Mouse (Mus musculus) neural tube, embryonic 14.5 days (tissue): ENCODE results near the gene 0610010K14Rik. TPM values are rescaled to one million over a fixed set of nuclear protein-coding genes. Genes with fewer than 3 reads are reported as not detected.

Source experiments
- ATAC-seq: fragments of 200-750 bp; cut with Nextera tagmentation; 2 replicates; pipeline ENCODE4 v1.8.0; 2017; ENCODE audit warnings: low read depth, mild to moderate bottlenecking, moderate TSS enrichment, moderate library complexity
- H3K27ac ChIP-seq: fragments of 300-500 bp; sonication (generic); 2 replicates; pipeline ENCODE4 v1.5.1; 2014; ENCODE audit warnings: low read depth, mild to moderate bottlenecking, control low read depth, low read length, moderate library complexity, mixed read lengths
- H3K27me3 ChIP-seq: fragments of 300-500 bp; sonication (generic); 2 replicates; pipeline ENCODE4 v1.6.1; 2014; ENCODE audit warnings: low read length; ENCODE audit not compliant: control insufficient read depth, insufficient read depth
- H3K36me3 ChIP-seq: fragments of 300-500 bp; sonication (generic); 2 replicates; pipeline ENCODE4 v1.6.1; 2014; ENCODE audit warnings: low read length, mixed read lengths; ENCODE audit not compliant: control insufficient read depth, insufficient read depth
- H3K4me1 ChIP-seq: fragments of 300-500 bp; sonication (generic); 2 replicates; pipeline ENCODE4 v1.6.1; 2014; ENCODE audit warnings: low read length; ENCODE audit not compliant: control insufficient read depth, insufficient read depth
- H3K4me2 ChIP-seq: fragments of 300-500 bp; sonication (generic); 2 replicates; pipeline ENCODE4 v1.6.1; 2014; ENCODE audit warnings: mild to moderate bottlenecking, low read depth, low read length, control low read depth
- H3K4me3 ChIP-seq: fragments of 300-500 bp; sonication (generic); 2 replicates; pipeline ENCODE4 v1.5.1; 2014; ENCODE audit warnings: low read depth, low read length, control low read depth, mixed read lengths
- H3K9ac ChIP-seq: fragments of 300-500 bp; sonication (generic); replicated peaks from 2 replicates; pipeline ENCODE4 v1.6.1; 2014; ENCODE audit warnings: low read depth, mild to moderate bottlenecking, control low read depth, low read length, mixed read lengths
- H3K9me3 ChIP-seq: fragments of 300-500 bp; sonication (generic); 2 replicates; pipeline ENCODE4 v1.6.1; 2016; ENCODE audit warnings: low read length; ENCODE audit not compliant: control insufficient read depth
- WGBS: fragments of 180-500 bp; shearing (Covaris S2); extraction: QIAGEN DNeasy Blood & Tissue Kit; methylation state at CpG from one replicate; pipeline ENCODE4 v1.1.7; 2014; 5-methylcytosine and 5-hydroxymethylcytosine counted together
- polyA plus RNA-seq: library from polyadenylated mRNA; unstranded; fragments of >200 nt; fragmentation: Nextera tagmentation; extraction: Ambion mirVana; gene quantifications from 2 replicates; pipeline ENCODE4 v1.2.1, GENCODE M21; 2014

The 0610010K14Rik gene
- polyA plus RNA-seq, 1 experiment from 2014 or later = 161 TPM

- Histone ChIP-seq H3K4me2 (peak overlapping the region; percentile 63; the same call in 1 of the 2 replicates), H3K4me3 (peak overlapping the region; percentile 32; the same call in 1 of the 2 replicates), H3K27me3 (peaks cover 34% of the 10 kb centered on the region), H3K9me3 (no peaks in the 10 kb centered on the region), H3K27ac (no peak overlapping the region), H3K9ac (no peak overlapping the region), H3K36me3 (no peaks in the 10 kb centered on the region), H3K4me1 (peaks cover 26% of the 10 kb centered on the region)
- WGBS = 4% methylated on average over 18 of the region's 18 CpGs
- no peak for ATAC-seq
These were observed 22.9 kb downstream of the 0610010K14Rik start for GRCm38 (mm10) chr11:70214856-70215209.

DNA sequence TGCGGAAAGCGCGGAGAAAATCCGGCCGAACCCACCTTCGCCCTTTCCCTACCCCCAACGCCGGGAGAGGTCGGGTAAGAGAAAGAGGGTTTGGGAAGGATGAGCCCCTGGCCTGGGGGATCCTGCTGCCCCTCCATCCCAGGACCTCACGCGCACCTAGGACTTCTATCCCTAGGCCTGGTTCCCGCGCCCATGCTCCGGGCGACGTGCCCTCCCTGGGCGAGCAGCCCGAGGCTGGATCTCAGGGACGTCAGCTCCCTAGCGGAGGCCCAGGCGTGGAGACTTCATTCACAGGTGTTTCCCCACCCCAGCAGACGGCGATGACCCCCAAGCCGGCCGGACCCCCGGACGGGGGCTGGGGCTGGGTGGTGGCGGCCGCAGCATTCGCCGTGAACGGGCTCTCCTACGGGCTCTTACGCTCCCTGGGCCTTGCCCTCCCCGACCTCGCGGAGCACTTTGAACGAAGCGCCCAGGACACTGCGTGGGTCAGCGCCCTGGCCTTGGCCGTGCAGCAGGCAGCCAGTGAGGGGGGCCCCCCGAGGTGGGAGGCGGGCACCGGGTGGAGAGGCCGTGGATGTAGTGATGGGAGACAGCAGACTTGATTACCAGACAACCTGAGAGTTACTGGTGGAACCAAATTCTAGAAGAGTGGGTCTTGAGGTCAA lies 23.4 kb downstream of the 0610010K14Rik start:
- H3K36me3 ChIP-seq = no peaks in the 10 kb centered on the region
- peak overlapping the region; percentile 32 for H3K4me3 ChIP-seq
- no peaks in the 10 kb centered on the region for H3K9me3 ChIP-seq
- peaks cover 23% of the 10 kb centered on the region for H3K4me1 ChIP-seq
- peak overlapping the region; percentile 41 for H3K9ac ChIP-seq
- peak; percentile 68 for ATAC-seq
- WGBS = under 1% methylated on average over 44 of the region's 46 CpGs
- H3K27me3 ChIP-seq = peaks cover 34% of the 10 kb centered on the region
- H3K27ac ChIP-seq = no peak overlapping the region
- peak overlapping the region; percentile 63 for H3K4me2 ChIP-seq

- WGBS = 6% methylated on average over 26 of the region's 26 CpGs
- no peaks in the 10 kb centered on the region for H3K9me3 ChIP-seq
- no peaks in the 10 kb centered on the region for H3K36me3 ChIP-seq
- H3K4me2 ChIP-seq = peak overlapping the region; percentile 63
- H3K27me3 ChIP-seq = peaks cover 34% of the 10 kb centered on the region
- peak overlapping the region; percentile 41 for H3K9ac ChIP-seq
- peaks cover 17% of the 10 kb centered on the region for H3K4me1 ChIP-seq
- peak; percentile 55; the same call in 1 of the 2 replicates for ATAC-seq
- H3K27ac ChIP-seq = no peak overlapping the region
- peak overlapping the region; percentile 32 for H3K4me3 ChIP-seq
These were observed 24.0 kb downstream of the 0610010K14Rik start for GRCm38 (mm10) chr11:70213736-70214135.

DNA sequence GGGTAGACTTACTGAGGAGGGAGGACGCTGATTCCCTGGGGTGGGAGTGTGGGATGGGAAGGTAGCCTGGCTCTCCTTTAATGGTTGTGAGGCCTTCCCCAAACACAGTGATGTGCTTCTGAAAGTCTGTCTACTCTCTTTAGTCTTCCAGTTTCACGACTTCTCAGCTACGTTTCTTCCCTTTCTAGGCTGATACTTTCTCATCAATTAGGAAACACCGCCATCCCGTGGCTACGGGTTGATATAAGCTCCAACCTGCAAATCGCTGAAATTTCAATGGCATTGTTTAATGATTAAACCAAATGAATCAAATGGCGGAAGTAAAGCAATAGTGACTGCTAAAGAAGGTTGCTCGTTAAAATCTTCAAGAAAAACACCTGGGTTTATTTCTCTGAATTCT lies 24.8 kb downstream of the 0610010K14Rik start:
- 12% methylated on average over 9 of the region's 9 CpGs for whole genome bisulfite sequencing
- H3K4me3 ChIP-seq = no peak overlapping the region
- no peak overlapping the region for H3K27ac ChIP-seq
- peaks cover 12% of the 10 kb centered on the region for H3K4me1 ChIP-seq
- H3K36me3 ChIP-seq = no peaks in the 10 kb centered on the region
- H3K27me3 ChIP-seq = peaks cover 34% of the 10 kb centered on the region
- no peak for ATAC-seq
- no peak overlapping the region for H3K9ac ChIP-seq
- H3K9me3 ChIP-seq = no peaks in the 10 kb centered on the region
- no peak overlapping the region for H3K4me2 ChIP-seq

DNA sequence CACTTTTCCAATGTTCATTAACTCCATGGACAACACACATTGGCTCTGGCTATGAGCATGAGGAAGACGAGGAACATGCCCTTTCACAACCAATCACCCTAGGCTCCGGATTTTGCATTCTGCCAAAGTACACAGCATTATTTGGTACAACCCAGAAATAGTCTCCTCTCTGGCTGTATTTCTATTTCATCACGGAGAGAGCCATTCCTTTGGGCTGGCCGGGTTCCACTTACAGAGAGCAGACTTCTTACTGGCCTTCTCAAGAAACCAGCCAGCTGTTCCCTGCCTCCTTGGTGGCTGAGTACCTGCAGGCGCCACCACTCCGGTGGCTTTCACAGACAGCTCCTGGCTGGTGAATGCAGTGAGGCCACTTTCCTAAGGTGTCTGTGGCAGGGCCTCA lies 25.3 kb downstream of the 0610010K14Rik start, which contains the start of gene Slc16a11:
TSS of gene Slc16a11 (plus strand) at position 330 of the 400 bp plus-strand sequence.
- Histone ChIP-seq H3K9ac (peak within 1 kb of the TSS; percentile 41; the same call in 1 of the 2 replicates), H3K4me1 (peaks cover 12% of the 10 kb centered on the region), H3K4me2 (peak within 1 kb of the TSS; percentile 63), H3K9me3 (no peaks in the 10 kb centered on the region), H3K27ac (no peak within 1 kb of the TSS), H3K4me3 (peak within 1 kb of the TSS; percentile 32), H3K36me3 (no peaks in the 10 kb centered on the region), H3K27me3 (peaks cover 34% of the 10 kb centered on the region)
- WGBS = 64% methylated on average over 6 of the region's 6 CpGs
- no peak for ATAC-seq

DNA sequence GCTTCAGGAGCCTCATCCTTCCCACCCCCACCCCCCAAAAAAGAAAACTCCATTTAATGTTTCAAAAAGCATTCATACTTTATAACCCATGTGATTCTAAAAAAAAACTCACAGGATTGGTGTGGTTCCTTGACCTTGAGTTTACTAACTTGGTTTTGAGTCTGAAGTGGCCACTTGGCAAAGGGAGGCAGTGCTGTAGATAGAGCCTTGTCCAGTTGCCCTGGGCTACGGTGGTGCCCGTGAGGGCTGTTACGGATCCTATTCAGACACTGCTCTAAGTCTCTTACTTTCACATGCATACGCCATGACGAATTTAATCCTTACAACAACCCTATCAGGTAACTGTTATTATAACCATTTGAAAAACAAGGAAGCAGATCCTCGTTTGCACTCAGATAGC lies 25.7 kb downstream of the 0610010K14Rik start:
- no peak overlapping the region for H3K27ac ChIP-seq
- no peak overlapping the region for H3K9ac ChIP-seq
- peaks cover 12% of the 10 kb centered on the region for H3K4me1 ChIP-seq
- no peak overlapping the region for H3K4me3 ChIP-seq
- H3K27me3 ChIP-seq = peaks cover 33% of the 10 kb centered on the region
- ATAC-seq = no peak
- no peak overlapping the region for H3K4me2 ChIP-seq
- 74% methylated on average over 6 of the region's 6 CpGs for WGBS
- no peaks in the 10 kb centered on the region for H3K36me3 ChIP-seq
- no peaks in the 10 kb centered on the region for H3K9me3 ChIP-seq

GRCm38 (mm10) chr11:70210681-70211080 lies 27.0 kb downstream of the 0610010K14Rik start:
- ATAC-seq = no peak
- no peak overlapping the region for H3K4me2 ChIP-seq
- H3K27ac ChIP-seq = no peak overlapping the region
- H3K27me3 ChIP-seq = peaks cover 20% of the 10 kb centered on the region
- H3K36me3 ChIP-seq = no peaks in the 10 kb centered on the region
- H3K9me3 ChIP-seq = no peaks in the 10 kb centered on the region
- H3K9ac ChIP-seq = no peak overlapping the region
- 87% methylated on average over 2 of the region's 2 CpGs for WGBS
- peaks cover 12% of the 10 kb centered on the region for H3K4me1 ChIP-seq
- no peak overlapping the region for H3K4me3 ChIP-seq

GRCm38 (mm10) chr11:70208778-70209388 lies 28.8 kb downstream of the 0610010K14Rik start:
- no peak overlapping the region for H3K9ac ChIP-seq
- H3K27ac ChIP-seq = no peak overlapping the region
- H3K4me3 ChIP-seq = no peak overlapping the region
- no peak overlapping the region for H3K4me2 ChIP-seq
- 79% methylated on average over 5 of the region's 5 CpGs for WGBS
- H3K4me1 ChIP-seq = peaks cover 5% of the 10 kb centered on the region; the same call in 1 of the 2 replicates
- no peaks in the 10 kb centered on the region for H3K36me3 ChIP-seq
- no peak for ATAC-seq
- no peaks in the 10 kb centered on the region for H3K9me3 ChIP-seq
- peaks cover 7% of the 10 kb centered on the region for H3K27me3 ChIP-seq

DNA sequence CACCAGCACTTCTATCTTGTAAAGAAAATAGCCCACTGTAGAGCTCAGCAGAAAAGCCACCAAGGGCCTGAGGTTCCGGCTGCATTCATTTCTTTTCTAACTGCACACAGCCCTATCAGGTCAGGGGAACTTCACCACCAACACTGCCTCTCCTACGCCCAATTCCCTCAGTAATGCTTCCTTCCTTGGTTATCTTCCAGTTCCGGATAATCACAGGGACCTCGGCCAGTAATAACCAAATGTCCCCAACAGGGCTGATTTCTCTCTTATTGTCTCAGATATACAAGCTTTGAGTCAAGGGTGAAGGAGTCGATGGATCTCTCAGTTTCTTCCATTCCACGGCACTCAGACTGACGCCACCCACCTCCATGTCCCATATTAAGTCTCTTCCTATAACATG lies 30.4 kb downstream of the 0610010K14Rik start:
- Histone ChIP-seq H3K9me3 (no peaks in the 10 kb centered on the region), H3K4me1 (no peaks in the 10 kb centered on the region), H3K27me3 (no peaks in the 10 kb centered on the region; the same call in 1 of the 2 replicates), H3K9ac (no peak overlapping the region), H3K36me3 (no peaks in the 10 kb centered on the region), H3K4me3 (no peak overlapping the region), H3K4me2 (no peak overlapping the region), H3K27ac (no peak overlapping the region)
- WGBS = 87% methylated on average over 7 of the region's 7 CpGs
- no peak for ATAC-seq
